Mouse (Mus musculus): ENCODE measurements at regions not wholly inside any gene's neighbourhood (a gene's known extent, or its start where the extent isn't known, plus 50 kb on each side); places are given as distances from the start of the nearest gene placed in this dataset.

GRCm38 (mm10) chr5:27963765-27964164 lies 107.4 kb upstream of the Insig1 start:
- H3K27me3 ChIP-seq (ENCODE audit: insufficient read depth, low read length): no peaks in the 10 kb centered on the region
- no peak for TF ChIP-seq CTCF (IDR thresholded peaks at IDR 0.05; ENCODE audit: low read depth)
- no peaks in the 10 kb centered on the region for H3K9me3 ChIP-seq (replicated peaks; ENCODE audit: low read length)
- DNase-seq (ENCODE audit: low spot score) (no peak), ATAC-seq (replicated peaks; ENCODE audit: low FRiP score, low read depth) (no peak)
- H3K27ac ChIP-seq: no peak overlapping the region
- no peak overlapping the region for H3K4me3 ChIP-seq (replicated peaks; ENCODE audit: low read depth, low read length)
- H3K4me2 ChIP-seq (ENCODE audit: low read length): no peak overlapping the region
- H3K4me1 ChIP-seq (replicated peaks; ENCODE audit: insufficient read depth, low read length): no peaks in the 10 kb centered on the region
- H3K36me3 ChIP-seq (ENCODE audit: insufficient read depth, low read length): no peaks in the 10 kb centered on the region
- WGBS: 79% methylated on average over 1 of the region's 1 CpGs
- H3K9ac ChIP-seq (ENCODE audit: low read depth, low read length): no peak overlapping the region

GRCm38 (mm10) chr5:27995186-27995585 lies 76.0 kb upstream of the Insig1 start:
- ATAC-seq (replicated peaks; ENCODE audit: low FRiP score, low read depth) (no peak), DNase-seq (ENCODE audit: low spot score) (peak; percentile 66)
- Histone ChIP-seq H3K27me3 (ENCODE audit: insufficient read depth, low read length) (no peaks in the 10 kb centered on the region), H3K27ac (no peak overlapping the region), H3K9ac (ENCODE audit: low read depth, low read length) (no peak overlapping the region), H3K4me3 (replicated peaks; ENCODE audit: low read depth, low read length) (no peak overlapping the region), H3K4me2 (ENCODE audit: low read length) (no peak overlapping the region), H3K4me1 (replicated peaks; ENCODE audit: insufficient read depth, low read length) (no peaks in the 10 kb centered on the region), H3K9me3 (replicated peaks; ENCODE audit: low read length) (no peaks in the 10 kb centered on the region), H3K36me3 (ENCODE audit: insufficient read depth, low read length) (no peaks in the 10 kb centered on the region)
- 5% methylated on average over 2 of the region's 2 CpGs for WGBS
- TF ChIP-seq CTCF (IDR thresholded peaks at IDR 0.05; ENCODE audit: low read depth): peak; percentile 91

- Histone ChIP-seq H3K27ac (no peak overlapping the region), H3K4me1 (replicated peaks; ENCODE audit: insufficient read depth, low read length) (no peaks in the 10 kb centered on the region), H3K9ac (ENCODE audit: low read depth, low read length) (no peak overlapping the region), H3K4me2 (ENCODE audit: low read length) (no peak overlapping the region), H3K27me3 (ENCODE audit: insufficient read depth, low read length) (no peaks in the 10 kb centered on the region), H3K9me3 (replicated peaks; ENCODE audit: low read length) (no peaks in the 10 kb centered on the region), H3K36me3 (ENCODE audit: insufficient read depth, low read length) (no peaks in the 10 kb centered on the region), H3K4me3 (replicated peaks; ENCODE audit: low read depth, low read length) (no peak overlapping the region)
- DNase-seq (ENCODE audit: low spot score) (no peak), ATAC-seq (replicated peaks; ENCODE audit: low FRiP score, low read depth) (no peak)
- WGBS: 89% methylated on average over 8 of the region's 8 CpGs
- TF ChIP-seq CTCF (IDR thresholded peaks at IDR 0.05; ENCODE audit: low read depth): no peak
Observed at GRCm38 (mm10) chr5:27997751-27998150, 73.4 kb upstream of the Insig1 start.

DNA sequence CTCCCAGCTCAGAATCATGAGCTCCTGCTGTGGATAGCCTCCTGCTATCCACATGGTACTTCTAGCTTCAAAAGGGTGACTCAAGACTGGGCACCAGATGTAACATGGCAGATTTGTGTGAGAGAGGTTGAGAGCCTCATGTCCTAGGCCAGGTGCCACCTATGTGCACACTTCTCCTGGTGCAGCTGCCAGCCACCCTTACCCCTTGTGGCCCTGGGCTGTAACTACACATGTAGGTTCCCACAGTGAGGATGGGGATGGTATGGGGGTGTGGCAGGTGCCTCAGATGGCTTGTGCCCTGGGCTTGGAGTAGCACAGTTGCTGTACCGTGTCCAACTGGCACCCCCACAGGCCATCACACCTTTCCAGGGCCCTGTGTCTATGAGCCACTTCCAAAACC lies 68.2 kb upstream of the Insig1 start:
- DNase-seq (ENCODE audit: low spot score): no peak
- Histone ChIP-seq H3K9ac (ENCODE audit: low read depth, low read length) (no peak overlapping the region), H3K4me2 (ENCODE audit: low read length) (no peak overlapping the region), H3K4me3 (replicated peaks; ENCODE audit: low read depth, low read length) (no peak overlapping the region), H3K27ac (no peak overlapping the region), H3K27me3 (ENCODE audit: insufficient read depth, low read length) (no peaks in the 10 kb centered on the region), H3K36me3 (ENCODE audit: insufficient read depth, low read length) (no peaks in the 10 kb centered on the region), H3K4me1 (replicated peaks; ENCODE audit: insufficient read depth, low read length) (no peaks in the 10 kb centered on the region), H3K9me3 (replicated peaks; ENCODE audit: low read length) (no peaks in the 10 kb centered on the region)
- no peak; the same call in 1 of the 2 replicates for TF ChIP-seq CTCF (IDR thresholded peaks at IDR 0.05; ENCODE audit: low read depth)
- no peak; the same call in 1 of the 2 replicates for ATAC-seq (replicated peaks; ENCODE audit: low FRiP score, low read depth)
- WGBS: 76% methylated on average over 1 of the region's 1 CpGs

GRCm38 (mm10) chr5:28003756-28004486 lies 67.2 kb upstream of the Insig1 start:
- 65% methylated on average over 6 of the region's 6 CpGs for WGBS
- Histone ChIP-seq H3K4me1 (replicated peaks; ENCODE audit: insufficient read depth, low read length) (no peaks in the 10 kb centered on the region), H3K27me3 (ENCODE audit: insufficient read depth, low read length) (no peaks in the 10 kb centered on the region), H3K9ac (ENCODE audit: low read depth, low read length) (no peak overlapping the region), H3K4me2 (ENCODE audit: low read length) (no peak overlapping the region), H3K9me3 (replicated peaks; ENCODE audit: low read length) (no peaks in the 10 kb centered on the region), H3K4me3 (replicated peaks; ENCODE audit: low read depth, low read length) (no peak overlapping the region), H3K27ac (no peak overlapping the region), H3K36me3 (ENCODE audit: insufficient read depth, low read length) (no peaks in the 10 kb centered on the region)
- no peak for TF ChIP-seq CTCF (IDR thresholded peaks at IDR 0.05; ENCODE audit: low read depth)
- no peak for DNase-seq (ENCODE audit: low spot score)
- no peak for ATAC-seq (replicated peaks; ENCODE audit: low FRiP score, low read depth)

DNA sequence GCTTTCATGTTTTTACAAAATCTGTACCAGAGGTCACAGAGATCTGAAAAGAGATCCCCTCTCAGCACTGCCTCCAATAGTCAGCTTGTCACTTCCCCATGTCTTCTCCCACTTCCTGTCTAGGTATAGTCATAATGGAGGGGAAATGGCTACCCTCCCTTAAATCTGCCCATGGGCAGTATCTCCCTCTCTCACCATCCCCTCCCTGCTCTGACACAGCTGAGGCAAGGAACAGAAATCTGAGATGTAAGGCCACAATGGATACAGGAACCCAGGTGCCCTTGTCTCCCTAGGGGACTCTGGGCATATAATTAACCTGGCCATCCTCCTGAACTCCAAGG lies 66.7 kb upstream of the Insig1 start:
- no peak for TF ChIP-seq CTCF (IDR thresholded peaks at IDR 0.05; ENCODE audit: low read depth)
- no peak overlapping the region for H3K27ac ChIP-seq
- no peaks in the 10 kb centered on the region for H3K36me3 ChIP-seq (ENCODE audit: insufficient read depth, low read length)
- DNase-seq (ENCODE audit: low spot score) (no peak), ATAC-seq (replicated peaks; ENCODE audit: low FRiP score, low read depth) (no peak)
- H3K9ac ChIP-seq (ENCODE audit: low read depth, low read length): no peak overlapping the region
- H3K4me1 ChIP-seq (replicated peaks; ENCODE audit: insufficient read depth, low read length): no peaks in the 10 kb centered on the region
- H3K27me3 ChIP-seq (ENCODE audit: insufficient read depth, low read length): no peaks in the 10 kb centered on the region
- no peak overlapping the region for H3K4me3 ChIP-seq (replicated peaks; ENCODE audit: low read depth, low read length)
- H3K4me2 ChIP-seq (ENCODE audit: low read length): no peak overlapping the region
- H3K9me3 ChIP-seq (replicated peaks; ENCODE audit: low read length): no peaks in the 10 kb centered on the region

GRCm38 (mm10) chr5:28009386-28009785 lies 61.8 kb upstream of the Insig1 start:
- ATAC-seq (replicated peaks; ENCODE audit: low FRiP score, low read depth): no peak
- no peak for DNase-seq (ENCODE audit: low spot score)
- no peaks in the 10 kb centered on the region for H3K9me3 ChIP-seq (replicated peaks; ENCODE audit: low read length)
- no peak overlapping the region for H3K4me3 ChIP-seq (replicated peaks; ENCODE audit: low read depth, low read length)
- 81% methylated on average over 4 of the region's 4 CpGs for WGBS
- no peaks in the 10 kb centered on the region for H3K36me3 ChIP-seq (ENCODE audit: insufficient read depth, low read length)
- H3K27ac ChIP-seq: no peak overlapping the region
- no peak for TF ChIP-seq CTCF (IDR thresholded peaks at IDR 0.05; ENCODE audit: low read depth)
- H3K4me2 ChIP-seq (ENCODE audit: low read length): no peak overlapping the region
- no peaks in the 10 kb centered on the region for H3K27me3 ChIP-seq (ENCODE audit: insufficient read depth, low read length)
- H3K9ac ChIP-seq (ENCODE audit: low read depth, low read length): no peak overlapping the region
- no peaks in the 10 kb centered on the region for H3K4me1 ChIP-seq (replicated peaks; ENCODE audit: insufficient read depth, low read length)

All from kidney, postnatal 0 days (tissue).